Mouse (Mus musculus) mouse trophoblast stem cell (cell line): ENCODE data around the gene Proser3.

ENCODE experiments used
- in situ Hi-C, 2 experiments: fragments of 300-500 bp; cut with MseI, MboI; formaldehyde crosslinking; loops; 2 replicates in 1 of 2; 3 replicates in 1 of 2; pipeline ENCODE4 v1.15.1; 2025

Gene Proser3

DNA sequence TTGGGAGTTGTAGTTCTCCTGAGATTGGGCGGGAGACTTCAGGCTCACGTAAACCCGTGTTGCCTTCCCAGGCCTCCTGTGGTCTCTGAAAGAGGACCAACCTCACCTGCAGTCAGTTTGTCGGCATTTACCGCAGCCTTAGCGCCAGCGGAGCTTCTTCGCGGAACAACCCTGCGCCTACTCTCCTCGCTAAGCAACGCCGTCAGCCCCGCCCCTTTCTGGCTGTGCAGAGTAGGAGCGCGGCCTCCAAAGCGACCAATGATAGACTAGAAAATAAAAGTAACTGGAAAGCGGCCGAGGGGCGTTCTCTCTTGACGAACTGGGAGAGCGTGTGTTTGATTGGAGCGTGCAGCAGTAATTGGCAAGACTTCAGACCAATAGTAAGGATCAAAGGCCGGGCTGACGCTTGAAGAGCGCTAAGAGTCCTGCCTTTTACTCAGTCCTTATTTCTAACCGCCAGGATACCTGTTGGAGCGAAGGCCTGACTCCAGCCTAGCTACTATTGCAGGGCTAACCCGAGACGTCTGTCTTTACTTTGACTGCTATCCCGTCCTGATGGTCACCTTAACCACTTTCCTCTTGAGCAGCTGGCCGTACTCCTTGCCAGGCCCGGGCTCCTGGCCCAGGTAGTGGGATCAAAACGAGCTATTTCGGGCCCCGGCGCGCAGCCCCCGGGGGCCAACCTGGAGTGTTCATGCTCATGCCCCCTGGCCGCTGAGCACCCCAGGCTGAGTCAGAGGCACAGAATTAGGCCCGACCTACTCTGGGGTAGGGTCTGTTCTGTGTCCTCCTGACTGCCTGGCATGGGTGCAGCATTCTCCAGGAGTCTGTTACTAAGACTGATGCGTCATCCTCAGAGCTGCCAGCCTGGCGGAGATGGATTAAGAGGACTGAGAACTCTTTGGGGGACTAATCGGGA lies at the start of gene Proser3, which contains the start of gene Hspb6:
Gene Proser3, minus strand, starts transcription at position 198 of the 919 bp plus-strand sequence.
Gene Hspb6, plus strand, starts transcription at position 77 of the 919 bp plus-strand sequence.
- in situ Hi-C loops, result no loop called here

DNA sequence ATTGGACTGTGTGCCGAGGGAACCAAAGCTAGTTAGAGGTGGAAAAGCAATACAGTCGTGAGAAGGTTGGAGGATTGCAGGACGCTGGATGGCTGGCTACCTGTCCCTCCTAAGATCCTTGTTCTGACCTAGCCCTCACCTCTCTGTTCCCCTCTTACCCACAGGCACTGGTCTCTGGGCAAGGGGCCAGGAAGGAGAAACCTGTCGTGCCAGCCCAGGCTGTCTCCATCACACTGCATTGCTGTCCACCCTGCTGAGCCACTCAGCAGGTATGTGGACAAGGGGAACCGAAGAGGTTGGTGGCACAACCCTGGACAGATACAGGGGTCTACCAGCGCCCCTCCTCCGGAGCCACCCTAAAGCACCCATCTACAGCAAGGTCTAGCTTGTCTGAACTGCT lies 48.6 kb upstream of the Proser3 start:
- in situ Hi-C loops, result no loop called here

DNA sequence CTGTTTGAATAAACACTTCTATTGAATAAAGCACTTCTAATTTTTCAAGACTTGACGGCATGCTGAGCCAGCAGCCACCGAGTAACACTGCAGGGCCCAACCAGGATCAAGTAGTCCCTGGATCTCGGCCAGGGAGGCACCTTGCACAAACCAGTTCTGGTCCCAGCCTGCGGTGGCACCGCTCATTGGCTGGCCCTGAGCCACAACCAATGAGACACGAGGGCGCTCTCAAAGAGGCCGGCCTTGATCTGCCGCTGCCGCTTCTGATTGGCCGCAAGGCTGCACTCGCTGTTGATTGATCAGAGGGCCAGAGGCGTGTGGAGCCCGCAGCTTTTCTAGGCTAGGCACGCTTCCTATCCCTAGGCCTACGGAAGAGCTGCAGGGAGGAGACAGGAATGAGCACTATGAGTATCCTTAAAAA lies 47.8 kb upstream of the Proser3 start:
- in situ Hi-C loops, result no loop called here

DNA sequence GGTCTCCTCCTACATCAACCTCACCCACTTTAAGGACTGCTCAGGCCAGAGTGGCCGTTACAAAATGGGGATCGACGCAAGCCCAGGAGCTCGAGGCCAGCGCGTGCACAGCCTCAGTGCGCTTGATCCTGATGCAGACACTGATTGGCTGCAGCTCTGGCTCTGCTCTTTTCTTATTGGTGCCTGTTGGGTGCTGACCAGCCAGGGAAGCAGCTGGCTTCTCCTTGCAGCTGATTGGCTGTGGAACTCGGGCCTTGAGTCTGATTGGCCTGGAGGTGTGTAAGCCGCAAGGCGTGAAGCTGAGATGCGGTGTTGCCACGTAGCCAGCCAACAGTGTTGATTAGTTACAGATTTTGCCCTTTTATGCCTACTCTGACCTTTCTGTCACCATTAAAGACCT lies 46.7 kb upstream of the Proser3 start, which contains the start of gene Zbtb32:
Gene Zbtb32, minus strand, starts transcription at position 124 of the 400 bp plus-strand sequence.
- in situ Hi-C loops, result no loop called here

DNA sequence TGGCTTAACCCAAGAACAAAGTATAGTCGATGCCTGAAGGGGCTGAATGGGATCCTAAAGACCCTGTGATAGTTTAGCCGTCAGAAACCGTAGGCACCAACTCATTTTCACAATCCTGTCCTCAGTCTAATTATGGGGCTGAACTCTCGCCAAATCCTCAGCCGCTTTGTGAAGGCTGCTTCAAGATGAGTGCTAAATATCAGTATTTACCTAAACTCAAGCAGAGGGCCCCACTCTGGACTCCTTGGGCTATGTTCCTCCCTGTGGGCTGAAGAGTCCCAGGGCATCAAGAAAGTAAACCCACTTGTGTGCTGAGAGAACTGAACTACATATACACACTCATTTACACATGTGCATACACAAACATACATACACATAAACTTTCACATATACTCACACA lies 44.7 kb upstream of the Proser3 start:
- in situ Hi-C loops, result no loop called here

DNA sequence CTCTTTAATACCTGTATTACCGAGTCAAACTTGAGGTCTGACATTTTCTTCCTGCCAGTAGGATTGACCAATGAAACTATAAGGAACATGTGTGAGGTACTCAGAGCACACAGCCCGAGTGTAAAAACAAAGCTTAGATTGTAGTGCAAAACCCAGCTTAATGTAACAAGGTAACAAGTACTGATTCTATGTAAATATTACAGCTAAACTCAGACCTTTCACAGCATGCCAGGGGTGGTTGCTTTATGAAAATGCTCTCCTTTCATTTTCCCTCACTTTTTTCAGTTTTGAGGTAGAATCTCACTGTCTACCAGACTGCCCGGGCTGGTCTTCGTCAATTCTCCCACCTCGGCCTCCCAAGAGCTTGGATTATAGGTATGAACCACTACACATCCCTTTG lies 44.0 kb upstream of the Proser3 start:
- in situ Hi-C loops, result no loop called here

DNA sequence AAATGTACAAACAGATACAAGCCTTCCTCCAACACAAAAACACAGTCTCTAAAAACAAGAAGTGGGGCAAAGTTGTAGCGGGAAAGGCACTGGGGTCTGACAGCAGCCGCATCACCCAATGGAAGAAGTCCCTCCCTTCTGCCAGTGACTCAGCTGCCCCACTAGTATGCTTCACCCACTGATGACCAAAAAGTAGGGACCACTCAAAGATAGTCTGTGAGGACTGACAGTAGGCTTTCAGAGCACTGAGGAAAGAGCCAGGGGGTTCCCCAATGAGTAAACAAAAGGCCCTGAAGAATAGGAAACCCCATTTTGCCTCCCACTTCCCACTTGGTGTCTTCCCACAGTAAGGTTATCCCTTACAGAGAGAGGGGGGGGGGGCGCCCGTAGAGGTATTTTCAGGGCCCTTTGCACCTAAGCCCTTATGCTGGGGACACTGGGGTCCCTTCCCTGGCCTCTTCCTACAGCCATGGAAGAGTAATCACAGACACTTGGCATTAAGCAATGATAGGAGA lies 42.5 kb upstream of the Proser3 start:
- in situ Hi-C loops, result no loop called here

DNA sequence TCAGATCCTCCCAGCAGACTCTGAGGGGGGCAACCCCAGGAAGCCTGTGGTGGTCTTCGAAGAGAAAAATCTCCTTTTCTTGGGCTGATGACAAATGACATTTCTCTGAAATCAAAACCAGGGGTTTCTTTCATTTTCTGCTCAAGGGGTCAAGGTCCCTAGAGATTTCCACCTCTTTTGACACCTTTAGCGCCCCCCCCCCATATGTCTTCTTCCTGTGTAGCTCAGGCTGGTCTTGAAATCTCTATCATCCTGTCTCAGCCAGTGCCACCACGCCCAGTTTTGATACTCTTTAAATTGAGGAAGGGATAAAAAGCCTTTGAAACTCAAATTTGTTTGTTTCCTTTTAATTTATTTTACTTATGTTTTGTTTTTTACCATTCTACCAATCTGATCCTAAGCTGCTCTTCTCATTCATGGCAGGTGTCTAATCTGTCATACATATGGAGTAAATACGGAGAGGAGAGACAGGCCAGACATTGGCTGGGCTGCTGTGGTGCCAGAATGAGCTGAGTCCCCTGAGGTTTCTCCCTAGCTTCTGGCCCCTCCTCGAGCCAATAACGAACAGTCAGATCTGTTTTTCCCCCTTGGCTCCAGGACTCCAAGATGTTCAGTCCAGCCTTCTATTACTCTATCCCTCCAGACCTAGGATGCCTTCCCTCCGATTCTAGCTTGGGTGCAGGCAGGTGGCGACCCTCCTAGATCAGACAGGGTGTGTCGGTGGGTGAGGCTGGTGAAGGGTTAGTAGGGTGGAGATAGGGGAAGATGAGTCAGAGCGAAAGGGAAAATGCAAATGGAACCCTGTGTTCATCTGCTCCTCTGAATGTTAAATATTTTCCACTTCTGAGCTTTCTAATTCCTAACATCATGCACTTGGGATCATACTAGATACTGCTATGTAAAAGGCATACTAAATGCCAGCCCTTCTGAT lies 41.7 kb upstream of the Proser3 start:
- in situ Hi-C loops, result no loop called here

DNA sequence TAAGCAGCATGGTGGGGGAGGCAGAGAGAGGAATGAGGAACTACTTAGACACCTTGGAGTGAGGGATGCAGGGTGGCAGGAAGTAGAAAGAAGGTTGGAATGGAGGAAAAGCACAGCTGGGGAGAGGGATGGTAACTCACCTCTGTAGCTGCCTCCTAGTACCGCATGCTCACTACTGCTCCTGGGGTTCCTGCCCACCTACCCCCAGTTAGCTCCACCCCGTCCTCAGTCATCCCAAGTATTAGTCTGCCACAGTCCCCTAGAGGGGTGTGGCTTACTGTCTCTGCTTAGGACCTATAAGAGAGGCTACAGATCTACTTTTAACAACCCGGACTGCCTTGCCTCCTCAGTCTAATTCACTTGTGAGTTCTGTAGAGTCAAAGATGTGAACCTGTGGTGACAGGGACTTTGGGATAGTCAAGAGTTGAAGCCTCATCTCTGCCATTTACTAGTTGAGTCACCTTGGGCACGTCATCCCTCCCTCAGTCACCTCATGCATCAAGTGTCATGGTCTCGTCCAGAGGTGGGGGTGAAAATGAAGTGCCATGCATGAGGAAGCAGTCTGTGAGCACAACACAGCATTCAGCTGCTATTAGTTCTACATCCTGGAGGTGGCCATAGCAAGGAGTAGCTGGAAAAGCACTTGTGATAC lies 40.8 kb upstream of the Proser3 start:
- in situ Hi-C loops, result no loop called here

DNA sequence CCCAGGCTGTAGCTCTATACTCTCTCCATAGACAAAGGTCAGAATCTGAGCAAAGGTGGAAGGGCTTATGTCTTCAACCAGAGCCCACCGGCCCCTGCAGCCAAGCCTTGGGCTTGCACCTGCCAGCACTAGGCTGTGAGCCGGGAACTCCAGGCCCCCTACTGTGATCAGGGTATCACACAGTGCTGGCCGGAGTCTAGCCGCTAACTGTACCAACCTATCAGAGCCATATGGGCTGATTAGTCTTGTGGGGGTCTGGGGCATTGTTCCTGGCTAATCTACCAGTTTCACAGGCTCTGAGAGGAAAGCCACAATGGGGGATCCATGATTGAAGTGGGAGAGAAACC lies 39.5 kb upstream of the Proser3 start:
- in situ Hi-C loops, result no loop called here

DNA sequence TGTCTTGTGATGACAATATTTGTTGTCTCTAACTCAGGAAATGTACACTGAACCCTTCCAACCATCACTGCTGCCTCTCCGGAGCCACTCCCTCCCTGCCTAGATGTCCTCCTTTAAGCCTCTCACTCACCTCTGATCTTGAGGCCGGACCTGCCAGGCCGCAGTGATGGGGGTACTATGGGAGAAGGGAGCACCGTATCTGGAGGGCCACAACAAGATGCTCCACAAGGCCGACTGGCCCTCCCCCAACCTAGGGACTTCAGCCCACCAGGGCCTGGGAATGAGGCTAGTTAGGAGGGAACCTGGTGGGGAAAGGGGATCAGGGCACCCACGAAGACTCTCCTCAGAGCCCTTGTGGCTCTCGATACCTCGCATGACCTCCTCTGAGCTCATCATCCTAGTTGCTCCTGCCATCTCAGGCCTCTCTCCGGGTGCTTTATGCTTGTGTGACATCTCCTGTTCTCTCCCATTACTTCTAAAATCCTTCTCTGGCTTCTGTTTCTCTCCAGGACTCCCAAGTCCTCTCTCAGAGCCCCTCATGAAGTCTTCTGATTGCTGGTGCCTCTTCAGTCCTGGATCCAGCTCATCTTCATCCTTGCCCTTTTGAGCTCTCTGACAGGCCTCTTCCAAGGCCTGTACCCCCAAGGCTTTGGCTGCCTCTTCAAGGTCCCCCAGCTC lies 39.0 kb upstream of the Proser3 start:
- in situ Hi-C loops, result no loop called here

DNA sequence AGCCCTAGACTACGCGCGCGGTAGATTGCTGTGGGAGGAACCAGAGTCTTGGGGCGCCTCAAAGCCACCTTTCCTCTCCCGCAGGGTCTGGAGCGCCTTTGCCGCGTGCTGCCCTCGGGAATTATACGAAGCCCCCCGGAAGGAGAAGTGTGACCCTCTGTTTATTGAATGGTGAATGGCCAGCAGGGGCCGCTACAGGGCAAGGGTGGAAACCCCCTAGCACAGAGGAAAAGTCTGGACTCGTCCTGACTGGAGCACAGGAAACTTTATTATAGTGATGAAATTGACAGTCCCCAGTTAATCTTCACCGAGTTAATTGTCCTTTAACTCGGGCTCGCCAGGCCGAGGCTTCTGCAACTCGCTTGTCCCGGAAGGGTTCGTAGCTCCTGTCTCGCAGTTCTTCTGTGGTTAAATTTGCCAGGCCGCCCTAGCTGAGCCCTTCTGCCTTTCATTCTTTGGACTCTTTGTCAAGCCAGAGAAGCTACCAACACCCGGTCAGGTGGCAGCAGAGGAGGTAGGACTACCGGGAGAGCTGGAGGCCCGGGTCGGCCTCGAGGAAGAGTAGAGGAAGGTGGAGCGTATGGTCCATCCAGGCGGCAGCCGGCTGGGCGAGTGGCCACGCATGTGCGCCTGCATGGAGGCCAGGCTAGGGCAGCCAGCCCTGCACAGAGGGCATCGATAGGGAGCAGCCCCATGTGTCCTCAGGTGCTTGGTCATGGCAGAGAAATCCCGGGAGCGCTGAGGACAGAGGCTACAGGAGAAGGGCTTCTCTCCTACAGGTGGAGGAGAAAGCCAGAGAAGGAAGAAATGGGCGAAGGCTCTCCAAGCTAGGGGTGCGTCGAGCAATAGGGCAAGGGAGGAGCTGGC lies 37.6 kb upstream of the Proser3 start:
- in situ Hi-C loops, result no loop called here

DNA sequence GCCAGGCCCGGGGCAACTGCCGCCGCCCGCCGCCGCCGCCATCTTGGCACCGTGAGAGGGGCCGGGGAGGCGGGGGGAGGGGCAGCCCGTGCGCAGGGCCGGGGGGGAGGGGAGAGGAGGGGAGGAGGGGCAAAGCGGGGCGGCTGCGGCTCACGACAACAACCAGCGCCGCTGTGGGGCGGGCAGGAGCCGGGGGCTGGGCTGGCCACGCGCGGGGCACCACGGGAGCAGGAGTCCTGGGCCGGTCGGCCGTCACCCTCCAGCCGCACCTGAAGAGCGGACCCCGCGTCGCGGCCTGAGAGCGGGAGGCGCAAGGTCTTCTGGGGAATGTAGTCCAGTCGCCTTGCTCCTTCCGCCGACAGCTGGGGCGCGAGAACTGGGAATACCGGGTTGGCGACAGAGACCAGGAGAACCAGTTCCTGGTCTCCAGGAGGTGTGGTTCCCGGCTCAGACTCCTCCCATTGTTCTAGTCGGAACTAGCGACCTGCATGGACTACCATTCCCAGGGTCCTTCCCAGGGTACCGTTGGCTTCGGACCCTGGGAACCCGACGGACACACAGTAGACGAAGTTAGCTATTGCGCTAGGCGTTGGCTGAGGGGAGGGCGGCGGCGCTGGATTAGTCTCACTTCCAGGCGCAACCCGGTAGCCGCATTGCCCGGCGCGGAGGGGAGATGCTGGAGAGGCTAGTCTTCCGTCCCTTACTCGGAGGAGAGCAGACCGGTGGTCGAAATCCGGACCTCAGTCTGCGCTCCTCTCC lies 36.8 kb upstream of the Proser3 start, which contains the start of gene Kmt2b:
Gene Kmt2b, minus strand, starts transcription at position 51 of the 759 bp plus-strand sequence.
- in situ Hi-C loops, result no loop called here

DNA sequence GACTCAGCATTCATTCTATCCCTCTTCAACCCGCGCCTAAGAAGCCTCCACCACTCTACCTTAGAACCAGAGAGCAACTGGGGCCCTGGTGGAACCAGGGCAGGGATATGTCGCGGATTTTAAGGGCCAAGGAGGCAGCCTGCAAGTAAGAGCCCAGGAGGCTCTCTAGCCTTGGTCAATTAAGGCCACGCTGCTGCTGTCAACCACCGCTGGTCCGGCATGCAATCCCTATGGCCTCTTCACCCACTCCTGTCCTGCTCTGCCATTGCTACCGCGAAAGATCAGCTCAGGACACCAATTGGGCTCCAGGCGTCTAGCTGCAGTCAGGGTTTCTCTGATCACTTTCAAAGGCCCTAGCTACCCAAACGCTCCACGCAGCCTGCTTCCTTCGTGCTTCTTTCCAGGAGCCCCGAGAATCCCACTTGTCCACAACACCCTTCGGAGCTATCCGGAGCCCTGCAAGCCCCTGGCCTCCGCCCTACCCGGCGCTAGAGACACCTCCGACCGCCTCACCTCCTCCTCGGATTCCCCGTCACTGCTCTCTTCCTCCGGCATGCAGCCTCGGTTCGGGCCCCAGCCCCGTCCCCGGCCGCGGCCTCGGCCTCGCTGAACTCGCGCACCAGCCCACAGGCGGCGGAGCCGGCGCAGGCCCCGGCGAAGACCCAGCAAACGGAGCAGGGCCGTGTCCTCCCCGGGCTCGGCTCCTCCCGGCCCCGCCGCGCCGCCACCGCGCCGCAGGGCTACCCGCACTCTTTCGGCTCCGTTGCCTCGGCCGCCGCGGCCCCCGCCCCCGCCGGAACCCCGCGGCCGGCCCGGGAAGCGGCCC lies 36.0 kb upstream of the Proser3 start:
- in situ Hi-C loops, result no loop called here

DNA sequence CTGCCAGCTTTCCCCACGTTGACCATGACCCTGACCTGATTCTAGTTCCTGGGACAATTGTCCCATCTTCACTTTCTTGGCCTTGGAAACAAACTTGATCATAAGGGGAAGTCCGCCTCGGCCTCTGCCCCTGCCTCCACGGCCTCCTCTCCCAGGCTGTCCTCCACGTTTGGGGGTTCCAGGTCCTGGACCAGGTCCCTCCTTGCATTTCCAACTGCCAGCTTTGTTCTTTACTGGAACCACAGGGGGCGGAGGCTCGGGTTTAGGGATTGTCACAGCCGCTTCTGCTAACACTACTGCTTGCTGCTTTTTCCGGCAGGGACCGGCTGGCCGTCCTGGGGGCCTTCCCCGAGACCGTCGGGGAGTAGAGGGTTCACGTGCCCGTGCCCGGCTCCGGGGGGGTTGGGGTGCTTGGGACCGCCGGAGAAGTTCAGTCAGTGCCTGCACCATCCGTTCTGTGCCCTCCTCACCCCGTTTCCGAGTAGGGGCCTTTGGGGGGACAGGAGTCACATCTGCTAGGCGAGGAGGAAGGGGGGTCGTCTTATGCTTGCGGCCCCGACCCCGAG lies 34.4 kb upstream of the Proser3 start:
- in situ Hi-C loops, result no loop called here

DNA sequence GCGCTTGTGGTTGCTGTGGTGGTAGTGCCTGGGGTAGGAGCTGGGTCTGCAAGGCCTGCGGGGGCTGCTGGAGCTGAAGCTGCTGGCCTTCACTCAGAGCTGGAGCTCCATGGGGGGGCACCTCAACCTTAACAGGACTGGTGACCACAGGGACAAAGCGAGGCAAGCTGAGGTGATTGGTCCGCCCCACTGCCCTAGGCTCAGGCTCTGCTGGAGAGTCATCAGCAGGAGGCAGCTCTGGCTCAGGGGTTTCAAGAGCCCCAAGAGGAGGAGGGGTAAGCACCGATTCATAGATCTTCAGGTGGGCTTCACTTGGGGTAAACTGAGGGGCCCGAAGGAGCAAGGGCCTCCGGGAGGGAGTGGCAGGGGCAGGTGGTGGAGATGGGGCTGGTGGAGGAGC lies 33.1 kb upstream of the Proser3 start:
- in situ Hi-C loops, result no loop called here

DNA sequence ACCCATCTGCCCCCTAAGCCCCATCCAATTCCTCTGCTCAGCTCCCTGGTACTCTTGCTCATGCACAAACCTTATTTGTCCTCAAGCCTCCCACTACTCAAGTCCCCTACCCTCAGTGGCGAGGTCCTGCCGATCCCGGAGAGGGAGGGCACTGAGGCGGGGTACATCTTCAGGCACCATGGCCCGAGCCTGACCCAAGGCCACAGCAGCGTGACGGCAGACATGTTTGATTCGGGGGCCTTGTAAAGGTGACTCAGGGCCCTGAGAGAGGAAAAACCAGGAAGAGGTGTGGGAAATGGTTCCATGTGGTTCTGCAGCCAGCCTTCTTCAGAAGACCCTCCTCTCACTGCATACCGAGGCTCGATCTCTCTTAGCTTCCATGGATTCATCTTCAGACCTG lies 32.2 kb upstream of the Proser3 start:
- in situ Hi-C loops, result no loop called here

DNA sequence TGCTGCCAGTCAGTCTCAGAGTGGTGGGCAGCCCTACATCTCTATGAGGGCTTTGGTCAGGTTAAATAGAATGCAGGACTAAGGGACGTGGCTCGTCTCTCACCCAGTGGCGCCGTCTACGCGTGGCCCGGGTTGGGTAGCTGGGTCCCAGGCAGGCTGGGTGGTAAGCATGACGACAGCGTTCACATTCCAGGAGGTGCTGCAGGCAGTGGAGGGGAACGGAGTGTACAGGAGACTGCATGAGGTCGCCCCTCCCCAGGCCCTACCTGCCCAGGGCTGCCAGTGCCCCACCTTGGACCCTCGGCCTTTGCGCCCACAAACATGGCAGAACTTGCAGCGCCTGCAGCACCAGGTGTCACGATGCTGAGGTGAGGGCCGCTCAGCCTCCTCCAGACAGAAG lies 29.4 kb upstream of the Proser3 start:
- in situ Hi-C loops, result no loop called here
